Mouse (Mus musculus): ENCODE measurements around the gene Abr. TPM values are rescaled to one million over a fixed set of nuclear protein-coding genes. Genes with fewer than 3 reads are reported as not detected.

Abr gene
- polyA plus RNA-seq, 1 experiment = 30.6 TPM

DNA sequence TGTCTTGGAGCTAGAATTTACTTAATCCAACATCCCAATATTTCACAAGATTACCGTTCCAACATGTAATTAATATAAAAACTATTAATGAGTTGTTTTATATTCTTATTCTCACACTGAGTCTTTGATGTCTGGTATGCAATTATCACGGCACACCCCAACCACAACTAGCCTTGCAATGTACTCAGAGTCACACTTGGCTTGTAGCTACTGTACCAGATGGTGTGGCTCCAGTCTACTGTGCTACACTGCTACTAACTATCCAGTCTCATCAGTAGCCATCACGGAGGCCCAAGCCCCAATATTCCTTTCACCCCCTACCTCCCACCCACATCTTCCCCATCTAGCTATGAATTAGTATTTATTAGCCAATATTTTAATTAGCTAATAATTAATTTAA, 245.7 kb downstream of the Abr start:
- H3K9me3 ChIP-seq (replicated peaks; ENCODE audit: control insufficient read depth, insufficient read depth, low read length, poor library complexity, severe bottlenecking) = no peaks in the 10 kb centered on the region
- no peaks in the 10 kb centered on the region for H3K27me3 ChIP-seq (ENCODE audit: control insufficient read depth, insufficient read depth, low read length, poor library complexity, severe bottlenecking)
- no peaks in the 10 kb centered on the region for H3K4me1 ChIP-seq (ENCODE audit: control insufficient read depth, insufficient read depth, low read length)
- no peaks in the 10 kb centered on the region for H3K36me3 ChIP-seq (ENCODE audit: control insufficient read depth, insufficient read depth, low read length, poor library complexity, severe bottlenecking)
- no peak for TF ChIP-seq POLR2A (IDR thresholded peaks at IDR 0.05; ENCODE audit: insufficient read depth, low read length)
- TF ChIP-seq CTCF (IDR thresholded peaks at IDR 0.05; ENCODE audit: low read depth, low read length) = no peak
- no peak for TF ChIP-seq EP300 (IDR thresholded peaks at IDR 0.05; ENCODE audit: insufficient read depth, low read depth, low read length)
- H3K27ac ChIP-seq (ENCODE audit: insufficient read depth, low read length) = no peak overlapping the region
- H3K4me3 ChIP-seq (ENCODE audit: low read depth, low read length) = no peak overlapping the region
- H3K9ac ChIP-seq (ENCODE audit: low read depth, poor library complexity, severe bottlenecking) = no peak overlapping the region

DNA sequence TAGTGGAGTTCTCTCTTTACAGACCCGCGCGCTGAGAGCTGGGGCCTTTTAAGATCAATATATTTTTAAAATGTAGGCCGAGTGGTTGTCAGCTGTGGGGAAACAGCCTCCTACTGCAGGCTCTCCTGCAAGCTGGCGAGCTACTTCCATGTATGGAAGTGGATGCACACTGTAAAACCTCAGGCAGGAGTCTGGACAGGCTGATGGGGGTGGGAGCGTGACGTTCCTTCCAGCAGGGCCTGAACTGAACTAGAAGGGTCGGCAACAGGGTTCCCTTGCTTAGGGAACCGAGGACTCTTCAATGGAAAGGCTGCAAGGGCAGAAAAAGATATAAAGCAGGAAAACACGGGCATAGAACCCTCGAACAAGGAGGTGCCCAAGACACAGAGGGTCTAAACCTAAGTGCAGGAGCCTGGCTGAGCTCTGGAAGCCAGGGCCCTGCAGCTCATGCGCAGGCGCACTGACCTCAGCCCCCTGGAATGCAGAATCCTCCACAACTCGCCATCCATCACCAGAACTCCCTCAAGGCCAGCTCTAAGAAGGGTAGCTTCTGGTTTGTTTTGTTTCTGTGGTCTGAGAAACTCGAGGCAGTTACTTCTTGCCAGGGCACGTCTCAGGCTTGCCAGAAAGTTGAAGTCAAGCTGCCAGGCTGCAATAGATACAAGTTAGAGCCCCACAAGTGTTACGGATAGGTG, 247.5 kb downstream of the Abr start:
- H3K36me3 ChIP-seq (ENCODE audit: control insufficient read depth, insufficient read depth, low read length, poor library complexity, severe bottlenecking) = no peaks in the 10 kb centered on the region
- H3K4me1 ChIP-seq (ENCODE audit: control insufficient read depth, insufficient read depth, low read length) = no peaks in the 10 kb centered on the region
- no peak overlapping the region for H3K4me3 ChIP-seq (ENCODE audit: low read depth, low read length)
- H3K9ac ChIP-seq (ENCODE audit: low read depth, poor library complexity, severe bottlenecking) = peak overlapping the region; percentile 31
- H3K9me3 ChIP-seq (replicated peaks; ENCODE audit: control insufficient read depth, insufficient read depth, low read length, poor library complexity, severe bottlenecking) = no peaks in the 10 kb centered on the region
- H3K27ac ChIP-seq (ENCODE audit: insufficient read depth, low read length) = peak overlapping the region; percentile 80
- no peak for TF ChIP-seq POLR2A (IDR thresholded peaks at IDR 0.05; ENCODE audit: insufficient read depth, low read length)
- TF ChIP-seq EP300 (IDR thresholded peaks at IDR 0.05; ENCODE audit: insufficient read depth, low read depth, low read length) = 0 out of 2 replicates have a peak, but pooled peaks have one; percentile 10
- no peaks in the 10 kb centered on the region for H3K27me3 ChIP-seq (ENCODE audit: control insufficient read depth, insufficient read depth, low read length, poor library complexity, severe bottlenecking)

DNA sequence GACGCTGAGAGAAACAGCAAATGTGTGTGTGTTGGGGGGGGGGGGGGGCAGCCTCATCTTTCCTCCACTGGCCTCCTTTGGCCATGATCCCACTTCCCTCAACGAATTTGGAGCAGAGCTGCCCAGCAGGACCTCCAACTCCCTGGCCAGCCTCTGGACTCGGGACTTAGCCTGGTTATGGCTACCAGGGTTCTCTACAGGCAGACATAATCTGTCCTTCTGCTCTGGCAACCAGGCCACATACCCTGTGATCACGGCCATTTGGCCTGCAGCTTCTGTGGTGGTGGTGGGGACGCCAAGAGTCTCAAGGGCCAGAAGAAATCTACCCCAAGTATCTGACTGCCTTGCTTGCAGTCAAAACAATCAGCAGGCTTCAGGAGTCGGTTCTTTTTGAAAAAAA, 249.6 kb downstream of the Abr start:
- Histone ChIP-seq H3K4me1 (ENCODE audit: control insufficient read depth, insufficient read depth, low read length) (no peaks in the 10 kb centered on the region), H3K9ac (ENCODE audit: low read depth, poor library complexity, severe bottlenecking) (no peak overlapping the region), H3K27me3 (ENCODE audit: control insufficient read depth, insufficient read depth, low read length, poor library complexity, severe bottlenecking) (no peaks in the 10 kb centered on the region), H3K36me3 (ENCODE audit: control insufficient read depth, insufficient read depth, low read length, poor library complexity, severe bottlenecking) (no peaks in the 10 kb centered on the region), H3K9me3 (replicated peaks; ENCODE audit: control insufficient read depth, insufficient read depth, low read length, poor library complexity, severe bottlenecking) (no peaks in the 10 kb centered on the region), H3K4me3 (ENCODE audit: low read depth, low read length) (no peak overlapping the region), H3K27ac (ENCODE audit: insufficient read depth, low read length) (no peak overlapping the region)
- TF ChIP-seq EP300 (IDR thresholded peaks at IDR 0.05; ENCODE audit: insufficient read depth, low read depth, low read length) = no peak
- TF ChIP-seq POLR2A (IDR thresholded peaks at IDR 0.05; ENCODE audit: insufficient read depth, low read length) = no peak
- no peak for TF ChIP-seq CTCF (IDR thresholded peaks at IDR 0.05; ENCODE audit: low read depth, low read length)

DNA sequence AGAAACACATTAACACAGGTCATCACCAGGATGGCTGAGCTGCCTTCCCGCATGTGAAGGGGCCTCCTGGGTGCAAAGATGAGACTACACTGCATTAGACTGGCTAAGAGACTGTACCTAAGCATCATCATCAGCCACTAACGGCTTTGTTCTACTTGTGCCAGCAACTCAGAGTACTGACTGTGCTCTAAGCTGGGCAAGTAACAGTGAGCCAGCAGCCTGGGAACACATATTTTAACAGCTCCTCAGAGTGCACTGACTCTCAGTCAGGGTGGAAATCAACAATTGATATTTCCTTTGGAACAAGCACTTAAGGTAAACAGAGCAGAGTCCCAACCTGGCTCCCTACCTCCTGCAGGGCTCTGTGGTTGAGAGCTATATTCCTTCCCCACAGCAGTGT, 250.0 kb downstream of the Abr start:
- Histone ChIP-seq H3K9ac (ENCODE audit: low read depth, poor library complexity, severe bottlenecking) (no peak overlapping the region), H3K4me3 (ENCODE audit: low read depth, low read length) (no peak overlapping the region), H3K27me3 (ENCODE audit: control insufficient read depth, insufficient read depth, low read length, poor library complexity, severe bottlenecking) (no peaks in the 10 kb centered on the region), H3K27ac (ENCODE audit: insufficient read depth, low read length) (no peak overlapping the region), H3K36me3 (ENCODE audit: control insufficient read depth, insufficient read depth, low read length, poor library complexity, severe bottlenecking) (no peaks in the 10 kb centered on the region), H3K4me1 (ENCODE audit: control insufficient read depth, insufficient read depth, low read length) (no peaks in the 10 kb centered on the region), H3K9me3 (replicated peaks; ENCODE audit: control insufficient read depth, insufficient read depth, low read length, poor library complexity, severe bottlenecking) (no peaks in the 10 kb centered on the region)
- TF ChIP-seq EP300 (IDR thresholded peaks at IDR 0.05; ENCODE audit: insufficient read depth, low read depth, low read length) (no peak), POLR2A (IDR thresholded peaks at IDR 0.05; ENCODE audit: insufficient read depth, low read length) (no peak), CTCF (IDR thresholded peaks at IDR 0.05; ENCODE audit: low read depth, low read length) (no peak)

DNA sequence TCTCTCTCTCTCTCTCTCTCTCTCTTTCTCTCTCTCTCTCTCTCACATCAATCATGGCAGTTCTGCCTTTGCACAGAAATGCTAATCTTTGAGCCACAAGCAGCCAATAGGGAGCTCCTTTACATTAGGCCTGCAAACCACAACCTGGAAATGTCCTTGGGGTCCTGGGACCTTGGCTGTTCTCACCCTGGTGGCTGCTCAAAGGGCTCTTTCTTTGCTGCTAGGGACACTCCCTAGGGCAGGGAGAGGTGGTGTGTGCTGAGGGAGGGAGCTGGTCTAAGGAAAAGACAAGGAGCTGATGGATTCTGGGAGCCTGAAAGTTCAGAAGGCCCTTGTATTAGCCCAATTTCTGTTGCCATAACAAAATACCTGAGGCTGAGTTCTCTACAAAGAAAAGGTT, 251.6 kb downstream of the Abr start:
- Histone ChIP-seq H3K4me1 (ENCODE audit: control insufficient read depth, insufficient read depth, low read length) (no peaks in the 10 kb centered on the region), H3K9ac (ENCODE audit: low read depth, poor library complexity, severe bottlenecking) (no peak overlapping the region), H3K27ac (ENCODE audit: insufficient read depth, low read length) (peak overlapping the region; percentile 42), H3K27me3 (ENCODE audit: control insufficient read depth, insufficient read depth, low read length, poor library complexity, severe bottlenecking) (no peaks in the 10 kb centered on the region), H3K9me3 (replicated peaks; ENCODE audit: control insufficient read depth, insufficient read depth, low read length, poor library complexity, severe bottlenecking) (no peaks in the 10 kb centered on the region), H3K4me3 (ENCODE audit: low read depth, low read length) (no peak overlapping the region), H3K36me3 (ENCODE audit: control insufficient read depth, insufficient read depth, low read length, poor library complexity, severe bottlenecking) (no peaks in the 10 kb centered on the region)
- TF ChIP-seq POLR2A (IDR thresholded peaks at IDR 0.05; ENCODE audit: insufficient read depth, low read length) (no peak), EP300 (IDR thresholded peaks at IDR 0.05; ENCODE audit: insufficient read depth, low read depth, low read length) (no peak), CTCF (IDR thresholded peaks at IDR 0.05; ENCODE audit: low read depth, low read length) (no peak)

Other genes starting within 250 kb of the Abr start
- gene Nxn, start 223.2 kb downstream of the Abr start, polyA plus RNA-seq (2011; ENCODE audit: insufficient read depth, insufficient read length, low read depth, missing spikeins) = 51.7 and 57.7 TPM in 2 replicates
- gene Timm22, start 215.4 kb downstream of the Abr start, polyA plus RNA-seq (2011; ENCODE audit: insufficient read depth, insufficient read length, low read depth, missing spikeins) = 16.9 and 19.1 TPM in 2 replicates
- gene Bhlha9, start 50.2 kb upstream of the Abr start, polyA plus RNA-seq (2011; ENCODE audit: insufficient read depth, insufficient read length, low read depth, missing spikeins) = not detected in 2 replicates
- gene Trarg1, start 57.5 kb upstream of the Abr start, polyA plus RNA-seq (2011; ENCODE audit: insufficient read depth, insufficient read length, low read depth, missing spikeins) = not detected in 2 replicates
- gene Gosr1, start 141.3 kb upstream of the Abr start, polyA plus RNA-seq (2011; ENCODE audit: insufficient read depth, insufficient read length, low read depth, missing spikeins) = 30.2 and 34.9 TPM in 2 replicates
- gene Cpd, start 224.7 kb upstream of the Abr start, polyA plus RNA-seq (2011; ENCODE audit: insufficient read depth, insufficient read length, low read depth, missing spikeins) = 30.1 and 30.9 TPM in 2 replicates